In genomic region chr1:58777583-58777982, GRCm38 (mm10) we compare ENCODE assay signal across 25 mouse cellular contexts. TPM values are rescaled to one million over a fixed set of nuclear protein-coding genes. Genes with fewer than 3 reads are reported as not detected.
DNase-seq lines count a peak whose midpoint lies in the region; ATAC-seq and TF ChIP-seq lines count a peak whose summit lies in the region.
"Had no signal": no experiment of that assay in that cellular context is flagged by ENCODE, and none has a peak within 500 bp of the region (broad histone marks: within the 10 kb centered on the region; RNA-seq: fewer than 3 reads in every experiment).

No protein-coding gene starts in this region.

- peak overlapping the region; percentile 42 for H3K27ac ChIP-seq in intestine, postnatal 0 days (ENCODE audit: low read depth, low read length)
- H3K27ac ChIP-seq: embryonic facial prominence, embryonic 13.5 days; embryonic facial prominence, embryonic 15.5 days; forebrain, embryonic 10.5 days; forebrain, embryonic 12.5 days had no signal

- peak; percentile 98 for ATAC-seq in intestine, postnatal 0 days
- ATAC-seq: activated CD4-positive, CD25-positive, alpha-beta regulatory T cell, adult 4 months; forebrain, embryonic 14.5 days; forebrain, embryonic 16.5 days; Patski had no signal

- H3K9ac ChIP-seq in intestine, postnatal 0 days (ENCODE audit: low read depth, low read length) = no peak overlapping the region
- H3K9ac ChIP-seq: embryonic facial prominence, embryonic 13.5 days; embryonic facial prominence, embryonic 15.5 days; forebrain, embryonic 12.5 days had no signal

- DNase-seq in heart, adult 11 months = peak; percentile 28
- no peak for DNase-seq in heart, postnatal 14 days
- DNase-seq in thymus, postnatal 10 days (ENCODE audit: low spot score in 2 of 2) = no peak
- no peak for DNase-seq in gastrocnemius, postnatal 14 days
- DNase-seq: adrenal gland, adult 8-10 months; adrenal gland, postnatal 14 days; cerebellum, adult 11 months; cerebellum, adult 18-20 months; cerebellum, adult 8-10 months; cerebellum, adult 9-11 months; cerebellum, postnatal 14 days; cerebellum, postnatal 36 days; embryo, embryonic 11 days had no signal

- H3K27me3 ChIP-seq in intestine, postnatal 0 days (replicated peaks; ENCODE audit: control insufficient read depth, insufficient read depth, low read length) = no peaks in the 10 kb centered on the region
- H3K27me3 ChIP-seq: CH12.LX; embryonic facial prominence, embryonic 13.5 days; embryonic facial prominence, embryonic 15.5 days; forebrain, embryonic 12.5 days; Patski had no signal

- H3K9me3 ChIP-seq in intestine, postnatal 0 days (ENCODE audit: control insufficient read depth) = no peaks in the 10 kb centered on the region
- H3K9me3 ChIP-seq: embryonic facial prominence, embryonic 13.5 days; embryonic facial prominence, embryonic 15.5 days; forebrain, embryonic 10.5 days; forebrain, embryonic 12.5 days; G1E had no signal

- 37% methylated on average over 1 of the region's 1 CpGs for WGBS in intestine, postnatal 0 days

- H3K36me3 ChIP-seq in intestine, postnatal 0 days (ENCODE audit: control insufficient read depth, insufficient read depth) = no peaks in the 10 kb centered on the region
- H3K36me3 ChIP-seq: embryonic facial prominence, embryonic 13.5 days; embryonic facial prominence, embryonic 15.5 days; forebrain, embryonic 10.5 days; forebrain, embryonic 12.5 days; G1E had no signal

- no peaks in the 10 kb centered on the region for H3K4me1 ChIP-seq in intestine, postnatal 0 days (replicated peaks; ENCODE audit: control insufficient read depth, insufficient read depth, low read length)
- H3K4me1 ChIP-seq: embryonic facial prominence, embryonic 13.5 days; embryonic facial prominence, embryonic 15.5 days; forebrain, embryonic 10.5 days; forebrain, embryonic 12.5 days had no signal

- no peak for TF ChIP-seq CTCF in intestine, postnatal 0 days (IDR thresholded peaks at IDR 0.05; ENCODE audit: low read depth)

- intact Hi-C loops in heart, postnatal 14 days (cut with DNase I) = loop anchor here (10.0 kb wide), 1 partner anchor 457 kb away; the partner anchor contains the start of gene Als2
- intact Hi-C loops in gastrocnemius, postnatal 14 days (cut with DNase I; ENCODE audit: low total_unique reads) = no loop called here

- H3K4me2 ChIP-seq in intestine, postnatal 0 days (replicated peaks; ENCODE audit: low read depth) = no peak overlapping the region
- H3K4me2 ChIP-seq: embryonic facial prominence, embryonic 13.5 days; embryonic facial prominence, embryonic 15.5 days; forebrain, embryonic 12.5 days had no signal

- H3K4me3 ChIP-seq in intestine, postnatal 0 days (ENCODE audit: low read depth, low read length) = no peak overlapping the region
- H3K4me3 ChIP-seq: embryonic facial prominence, embryonic 13.5 days; embryonic facial prominence, embryonic 15.5 days; erythroblast, embryonic 14.5 days; forebrain, embryonic 10.5 days; forebrain, embryonic 12.5 days had no signal

RNA-seq across cellular contexts. Expression of gene Casp8, which starts 17.6 kb away (rescaled TPM):
- total RNA-seq in heart, postnatal 14 days (2021) = 10 to 100 TPM in 1 of 2 experiments, 1 to 10 TPM in 1; 9.1 to 11.1 TPM
- polyA plus RNA-seq in intestine, postnatal 0 days (2015; fragmentation: Nextera tagmentation; extraction: Ambion mirVana) = 39.1 and 51.0 TPM in 2 replicates
- 1 to 10 TPM; 6.6 to 8.0 TPM for total RNA-seq in gastrocnemius, postnatal 14 days (2021)
